Comparison of ENCODE assay signal across 27 mouse cellular contexts in the genomic region with DNA sequence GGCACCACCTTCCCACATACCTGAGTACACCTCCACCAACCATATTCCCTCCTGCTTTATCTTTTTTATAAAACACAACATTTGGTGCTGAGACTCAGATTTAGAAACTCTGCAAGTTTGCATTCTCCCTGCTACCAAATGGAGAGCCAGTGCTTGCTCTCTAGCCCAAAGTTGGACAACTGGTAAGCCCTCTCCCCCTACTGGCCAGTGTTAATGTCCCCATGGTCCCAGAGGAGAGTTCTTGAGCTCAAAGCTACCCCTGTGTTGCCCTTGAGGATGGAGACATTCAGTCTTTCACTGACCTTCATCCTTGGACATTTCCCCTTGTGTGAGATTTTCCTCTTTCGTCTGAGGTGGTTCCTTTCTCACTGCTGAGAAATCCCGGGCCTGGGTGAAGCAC. TPM values are rescaled to one million over a fixed set of nuclear protein-coding genes. Genes with fewer than 3 reads are reported as not detected.
DNase-seq lines count a peak whose midpoint lies in the region; ATAC-seq and TF ChIP-seq lines count a peak whose summit lies in the region.
"Had no signal": no experiment of that assay in that cellular context is flagged by ENCODE, and none has a peak within 500 bp of the region (broad histone marks: within the 10 kb centered on the region; RNA-seq: fewer than 3 reads in every experiment).

No protein-coding gene starts in this region.

- H3K9ac ChIP-seq in kidney, postnatal 0 days (ENCODE audit: low read depth, low read length): no peak overlapping the region
- no peak overlapping the region for H3K9ac ChIP-seq in lung, postnatal 0 days (replicated peaks; ENCODE audit: low read depth)
- H3K9ac ChIP-seq: embryonic facial prominence, embryonic 12.5 days; forebrain, embryonic 15.5 days; hindbrain, embryonic 15.5 days had no signal

- H3K4me2 ChIP-seq in kidney, postnatal 0 days (ENCODE audit: low read length): no peak overlapping the region
- H3K4me2 ChIP-seq in lung, postnatal 0 days (replicated peaks; ENCODE audit: low read depth, low read length): no peak overlapping the region
- H3K4me2 ChIP-seq: embryonic facial prominence, embryonic 12.5 days; forebrain, embryonic 15.5 days; hindbrain, embryonic 15.5 days had no signal

- H3K9me3 ChIP-seq in kidney, postnatal 0 days (replicated peaks; ENCODE audit: low read length): no peaks in the 10 kb centered on the region
- H3K9me3 ChIP-seq in lung, postnatal 0 days (ENCODE audit: low read length): no peaks in the 10 kb centered on the region
- H3K9me3 ChIP-seq: embryonic facial prominence, embryonic 12.5 days; forebrain, embryonic 15.5 days; heart, embryonic 10.5 days; hindbrain, embryonic 15.5 days had no signal

- H3K36me3 ChIP-seq in kidney, postnatal 0 days (ENCODE audit: insufficient read depth, low read length): no peaks in the 10 kb centered on the region
- H3K36me3 ChIP-seq in lung, postnatal 0 days (ENCODE audit: insufficient read depth, low read length): no peaks in the 10 kb centered on the region
- H3K36me3 ChIP-seq: embryonic facial prominence, embryonic 12.5 days; forebrain, embryonic 15.5 days; heart, embryonic 10.5 days; hindbrain, embryonic 15.5 days had no signal

- H3K4me3 ChIP-seq in kidney, postnatal 0 days (replicated peaks; ENCODE audit: low read depth, low read length): no peak overlapping the region
- no peak overlapping the region for H3K4me3 ChIP-seq in lung, postnatal 0 days (ENCODE audit: low read depth, low read length)
- H3K4me3 ChIP-seq: embryonic facial prominence, embryonic 12.5 days; forebrain, embryonic 15.5 days; heart, embryonic 10.5 days; hindbrain, embryonic 15.5 days had no signal

- TF ChIP-seq CTCF in kidney, postnatal 0 days (IDR thresholded peaks at IDR 0.05; ENCODE audit: low read depth): peak; percentile 10; the same call in 1 of the 2 replicates
- TF ChIP-seq CTCF in lung, postnatal 0 days (IDR thresholded peaks at IDR 0.05): peak; percentile 41

- no peak for ATAC-seq in kidney, postnatal 0 days (replicated peaks; ENCODE audit: low FRiP score, low read depth)
- ATAC-seq in lung, postnatal 0 days: no peak
- peak; percentile 67 for ATAC-seq in granulocyte monocyte progenitor cell, adult 5-6 weeks (replicated peaks; ENCODE audit: poor library complexity, severe bottlenecking)
- ATAC-seq: CD4-positive, CD25-positive, alpha-beta regulatory T cell, adult 4 months; forebrain, embryonic 15.5 days had no signal

- H3K4me1 ChIP-seq in kidney, postnatal 0 days (replicated peaks; ENCODE audit: insufficient read depth, low read length): no peaks in the 10 kb centered on the region
- H3K4me1 ChIP-seq in lung, postnatal 0 days (ENCODE audit: insufficient read depth, low read depth, low read length): no peaks in the 10 kb centered on the region
- H3K4me1 ChIP-seq: embryonic facial prominence, embryonic 12.5 days; forebrain, embryonic 15.5 days; heart, embryonic 10.5 days; hindbrain, embryonic 15.5 days had no signal

- WGBS in kidney, postnatal 0 days: 68% methylated on average over 2 of the region's 2 CpGs
- 81% methylated on average over 2 of the region's 2 CpGs for WGBS in lung, postnatal 0 days

- DNase-seq in kidney, postnatal 0 days (ENCODE audit: low spot score): no peak
- DNase-seq in kidney, adult 11 months: no peak
- DNase-seq in lung, postnatal 0 days (ENCODE audit: low spot score): no peak
- DNase-seq in lung, postnatal 36 days: no peak
- no peak for DNase-seq in urinary bladder, adult 18-20 months (ENCODE audit: low spot score in 2 of 2)
- DNase-seq in left cerebral cortex, postnatal 4 days: no peak
- DNase-seq: adrenal gland, postnatal 10 days; B cell, adult 2 months; cerebellum, adult 11 months; cerebellum, adult 8-10 months; cerebellum, postnatal 14 days; gastrocnemius, postnatal 36 days; heart, adult 18-20 months; heart, postnatal 10 days; heart, postnatal 4 days had no signal

- no peaks in the 10 kb centered on the region for H3K27me3 ChIP-seq in kidney, postnatal 0 days (ENCODE audit: insufficient read depth, low read length)
- H3K27me3 ChIP-seq in lung, postnatal 0 days (replicated peaks; ENCODE audit: insufficient read depth, low read length): no peaks in the 10 kb centered on the region
- H3K27me3 ChIP-seq: embryonic facial prominence, embryonic 12.5 days; forebrain, embryonic 15.5 days; hindbrain, embryonic 15.5 days had no signal

- intact Hi-C loops in left cerebral cortex, postnatal 4 days (cut with DNase I): no loop called here

- H3K27ac ChIP-seq in kidney, postnatal 0 days: no peak overlapping the region
- no peak overlapping the region for H3K27ac ChIP-seq in lung, postnatal 0 days (ENCODE audit: low read length)
- H3K27ac ChIP-seq: embryonic facial prominence, embryonic 12.5 days; forebrain, embryonic 15.5 days; heart, embryonic 10.5 days; hindbrain, embryonic 15.5 days had no signal

- no peak for TF ChIP-seq EP300 in lung, postnatal 0 days (IDR thresholded peaks at IDR 0.05)

RNA-seq across cellular contexts. Expression of gene BC035044, which starts 9.1 kb away (rescaled TPM):
- 0.51 and 0.65 TPM in 2 replicates for polyA plus RNA-seq in kidney, postnatal 0 days (2015; fragmentation: Nextera tagmentation; extraction: Ambion mirVana)
- 0.58 and 1.2 TPM in 2 replicates for polyA plus RNA-seq in lung, postnatal 0 days (2015; fragmentation: Nextera tagmentation; extraction: Ambion mirVana)
- total RNA-seq in granulocyte monocyte progenitor cell, adult 5-6 weeks (2014; fragmentation: Nextera tagmentation): 231 and 260 TPM in 2 replicates
- total RNA-seq in granulocyte monocyte progenitor cell, adult 5-6 weeks (2017): 296 and 376 TPM in 2 replicates
- 1 to 10 TPM in 1 of 2 experiments, under 1 TPM in 1; 0.64 to 1.0 TPM for total RNA-seq in left cerebral cortex, postnatal 4 days (2021)
- total RNA-seq: gastrocnemius, adult 8-10 months; gastrocnemius, postnatal 36 days; MEL had no signal

RNA-seq across cellular contexts. Expression of gene Clec2i, which starts 12.7 kb away (rescaled TPM):
- 0.12 TPM in 1 of 2 replicates, not detected in the other for polyA plus RNA-seq in kidney, postnatal 0 days (2015; fragmentation: Nextera tagmentation; extraction: Ambion mirVana)
- 0.11 and 0.14 TPM in 2 replicates for polyA plus RNA-seq in lung, postnatal 0 days (2015; fragmentation: Nextera tagmentation; extraction: Ambion mirVana)
- 4.2 and 4.6 TPM in 2 replicates for total RNA-seq in granulocyte monocyte progenitor cell, adult 5-6 weeks (2014; fragmentation: Nextera tagmentation)
- 9.5 and 14.1 TPM in 2 replicates for total RNA-seq in granulocyte monocyte progenitor cell, adult 5-6 weeks (2017)
- total RNA-seq in left cerebral cortex, postnatal 4 days (2021): not detected
- total RNA-seq: gastrocnemius, adult 8-10 months; heart, postnatal 4 days; MEL had no signal
- polyA plus RNA-seq: brain, embryonic 14.5 days; cortical plate, adult 2 months; embryonic facial prominence, embryonic 12.5 days; forebrain, embryonic 11.5 days; forebrain, embryonic 15.5 days; heart, embryonic 10.5 days; hindbrain, embryonic 15.5 days had no signal

RNA-seq across cellular contexts. Expression of gene Clec2g, which starts 34.1 kb away (rescaled TPM):
- polyA plus RNA-seq in kidney, postnatal 0 days (2015; fragmentation: Nextera tagmentation; extraction: Ambion mirVana): not detected in 2 replicates
- polyA plus RNA-seq in lung, postnatal 0 days (2015; fragmentation: Nextera tagmentation; extraction: Ambion mirVana): not detected in 2 replicates
- total RNA-seq in granulocyte monocyte progenitor cell, adult 5-6 weeks (2014; fragmentation: Nextera tagmentation): not detected in 2 replicates
- total RNA-seq in granulocyte monocyte progenitor cell, adult 5-6 weeks (2017): not detected in 2 replicates
- not detected for total RNA-seq in left cerebral cortex, postnatal 4 days (2021)
- total RNA-seq: MEL had no signal
- polyA plus RNA-seq: brain, embryonic 14.5 days; cortical plate, adult 2 months; embryonic facial prominence, embryonic 12.5 days; forebrain, embryonic 11.5 days; forebrain, embryonic 15.5 days; heart, embryonic 10.5 days; heart, embryonic 14.5 days; hindbrain, embryonic 15.5 days had no signal

Comparison
In these comparisons a context has a peak if more than half of its experiments do, and no peak if none do; other contexts are left out.
1. RNA of gene BC035044, which starts 9.1 kb away (total RNA-seq): 231 to 376 TPM in granulocyte monocyte progenitor cell, adult 5-6 weeks; 0.64 to 1.0 TPM in left cerebral cortex, postnatal 4 days; every median in the first group is over 100 times any median in the second.
2. RNA of gene Clec2i, which starts 12.7 kb away (total RNA-seq): 4.2 to 14.1 TPM in granulocyte monocyte progenitor cell, adult 5-6 weeks; not detected in left cerebral cortex, postnatal 4 days; every median in the first group is over 4 times any median in the second.